Mouse (Mus musculus) cortical plate, adult 2 months (tissue): ENCODE data around the gene Zranb3. TPM values are rescaled to one million over a fixed set of nuclear protein-coding genes. Genes with fewer than 3 reads are reported as not detected.
A peak's percentile ranks its signal among the peaks of the same experiment; 100 is the strongest.
"Not testable (repeated sequence)": the region's sequence is repeated elsewhere in the genome, so short reads cannot be mapped to it uniquely, and the experiment has no call there.

Source experiments
- H3K27ac ChIP-seq: fragments of 200-500 bp; 2 replicates; pipeline ENCODE4 v1.5.1; 2012; ENCODE audit warnings: low read length, control low read depth, inconsistent platforms; ENCODE audit not compliant: insufficient read depth
- H3K4me1 ChIP-seq: fragments of 200-500 bp; 2 replicates; pipeline ENCODE4 v1.6.1; 2011; ENCODE audit warnings: low read length; ENCODE audit not compliant: control insufficient read depth, insufficient read depth
- H3K4me3 ChIP-seq: fragments of 200-500 bp; 2 replicates; pipeline ENCODE4 v1.5.1; 2011; ENCODE audit warnings: mild to moderate bottlenecking, low read length, control low read depth; ENCODE audit not compliant: insufficient read depth
- CTCF ChIP-seq: fragments of 200-500 bp; IDR thresholded peaks from 2 replicates; pipeline ENCODE4 v1.5.1; 2011; ENCODE audit warnings: mild to moderate bottlenecking, control low read depth, low read length; ENCODE audit not compliant: insufficient read depth; ENCODE audit errors: extremely low read depth
- POLR2A ChIP-seq: fragments of 200-500 bp; IDR thresholded peaks from 2 replicates; pipeline ENCODE4 v1.6.1; 2011; ENCODE audit warnings: mild to moderate bottlenecking, low read length, control low read depth; ENCODE audit not compliant: insufficient read depth; ENCODE audit errors: extremely low read depth
- polyA plus RNA-seq: library from polyadenylated mRNA; depleted of rRNA; stranded (reverse); fragments of >200 nt; gene quantifications from 2 replicates; pipeline ENCODE4 v1.2.3, GENCODE M21; 2012

The Zranb3 gene
- polyA plus RNA-seq, 1 experiment = 5.5 TPM

DNA sequence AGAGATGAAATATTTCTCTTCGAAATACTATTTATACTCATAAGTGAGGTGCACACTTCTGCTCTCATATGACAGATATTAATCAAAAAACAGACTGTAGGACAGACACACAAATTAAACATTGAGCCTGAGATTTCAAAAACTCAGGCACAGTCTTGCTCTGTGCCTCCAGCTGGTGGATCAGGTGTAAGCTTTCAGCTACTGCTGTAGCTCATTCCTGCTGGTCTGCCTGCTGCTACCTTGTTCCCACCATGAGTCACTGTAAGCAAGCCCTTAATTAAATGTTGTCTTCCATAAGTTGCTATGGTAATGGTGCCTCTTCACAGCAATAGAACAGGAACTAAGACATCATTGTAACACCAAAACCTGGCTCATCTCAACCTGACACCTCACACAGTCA lies 70.7 kb downstream of the Zranb3 start:
- TF ChIP-seq CTCF (no peak), POLR2A (no peak)
- peak overlapping the region; percentile 97 for H3K27ac ChIP-seq
- H3K4me3 ChIP-seq = no peak overlapping the region
- H3K4me1 ChIP-seq = peaks cover 6% of the 10 kb centered on the region

DNA sequence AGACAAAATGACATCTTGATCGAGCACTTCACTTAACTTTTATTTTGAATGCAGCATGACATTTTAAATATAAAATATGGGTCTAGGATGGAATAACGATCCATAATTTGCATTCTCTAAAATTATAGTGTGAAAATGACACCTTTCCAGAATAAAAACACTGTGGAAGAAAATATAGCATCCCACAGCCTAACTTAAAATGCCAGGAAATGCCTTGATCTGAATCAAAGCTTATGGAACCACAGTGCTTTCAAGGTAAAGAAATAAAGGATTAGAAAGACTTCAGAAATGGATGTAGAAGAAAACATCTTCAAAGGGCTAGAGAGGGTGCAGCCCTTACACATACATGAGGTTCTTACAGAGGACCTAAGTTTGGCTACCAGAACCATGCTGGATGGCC lies 71.3 kb downstream of the Zranb3 start:
- Histone ChIP-seq H3K4me1 (peaks cover 6% of the 10 kb centered on the region), H3K4me3 (no peak overlapping the region), H3K27ac (peak overlapping the region; percentile 97)
- TF ChIP-seq CTCF = no peak
- no peak for TF ChIP-seq POLR2A

DNA sequence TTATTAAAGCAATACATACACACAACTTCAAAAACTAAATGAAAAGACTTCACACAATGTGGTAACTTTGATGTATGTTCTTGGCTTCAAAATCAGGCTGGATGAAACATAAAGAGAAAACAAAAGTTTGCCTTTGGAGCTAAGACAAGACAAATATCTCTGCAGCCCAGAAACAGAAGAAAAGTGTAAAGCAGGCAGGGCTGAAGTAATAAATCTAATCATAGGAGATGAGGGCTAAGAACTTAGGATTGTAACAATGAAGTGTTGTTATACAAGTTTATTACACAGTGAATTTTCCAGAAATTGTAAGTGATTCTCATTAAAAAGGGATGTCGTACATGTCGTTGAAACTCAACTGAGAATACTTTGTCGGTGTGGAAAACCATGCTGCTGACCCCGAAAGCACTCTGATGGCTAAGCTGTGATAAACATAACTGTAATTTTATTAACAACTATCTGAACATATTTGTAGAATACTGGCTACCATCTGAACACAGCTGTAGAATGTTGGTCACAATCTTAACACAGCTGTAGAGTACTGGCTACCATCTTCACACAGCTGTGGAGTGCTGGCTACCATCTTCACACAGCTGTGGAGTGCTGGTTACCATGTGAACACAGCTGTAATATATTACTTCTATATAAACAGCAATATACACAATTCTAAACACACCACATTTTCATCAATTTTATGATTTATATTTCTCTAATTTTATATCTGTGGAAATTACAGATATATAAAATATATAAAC lies 78.3 kb downstream of the Zranb3 start:
- Histone ChIP-seq H3K4me3 (no peak overlapping the region), H3K27ac (no peak overlapping the region), H3K4me1 (no peaks in the 10 kb centered on the region; the same call in 1 of the 2 replicates)
- TF ChIP-seq CTCF (no peak), POLR2A (no peak)

- Histone ChIP-seq H3K4me3 (no peak overlapping the region), H3K27ac (no peak overlapping the region), H3K4me1 (no peaks in the 10 kb centered on the region; the same call in none of the 2 replicates)
- TF ChIP-seq POLR2A (no peak), CTCF (no peak)
These were observed 82.7 kb downstream of the Zranb3 start for GRCm38 (mm10) chr1:128020001-128020770.

DNA sequence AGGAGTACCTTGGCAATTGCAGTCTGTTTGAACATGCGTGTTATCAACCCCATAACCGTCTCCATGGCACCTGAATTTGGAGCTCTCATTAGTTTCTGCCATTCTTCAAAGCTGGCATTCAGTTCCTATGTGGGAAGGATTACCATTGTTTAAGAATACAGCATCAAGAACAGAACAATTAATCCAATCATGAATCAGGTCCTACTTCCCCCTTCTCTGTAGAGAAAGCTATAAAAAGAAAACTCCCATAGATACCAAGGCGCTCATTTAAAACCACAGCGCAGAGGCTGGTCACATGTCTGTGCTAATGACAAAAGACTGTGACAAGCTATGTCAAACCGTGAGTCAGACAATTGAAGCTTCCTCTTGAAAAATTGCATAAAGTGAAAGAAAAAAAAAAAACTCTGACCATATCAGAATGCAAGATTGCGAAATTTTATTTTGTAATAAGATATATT lies 86.8 kb downstream of the Zranb3 start:
- Histone ChIP-seq H3K4me3 (no peak overlapping the region), H3K27ac (no peak overlapping the region), H3K4me1 (no peaks in the 10 kb centered on the region; the same call in none of the 2 replicates)
- no peak for TF ChIP-seq POLR2A
- no peak for TF ChIP-seq CTCF

GRCm38 (mm10) chr1:128013698-128014386 lies 89.0 kb downstream of the Zranb3 start:
- Histone ChIP-seq H3K27ac (no peak overlapping the region), H3K4me3 (no peak overlapping the region), H3K4me1 (no peaks in the 10 kb centered on the region; the same call in none of the 2 replicates)
- no peak for TF ChIP-seq CTCF
- no peak for TF ChIP-seq POLR2A

DNA sequence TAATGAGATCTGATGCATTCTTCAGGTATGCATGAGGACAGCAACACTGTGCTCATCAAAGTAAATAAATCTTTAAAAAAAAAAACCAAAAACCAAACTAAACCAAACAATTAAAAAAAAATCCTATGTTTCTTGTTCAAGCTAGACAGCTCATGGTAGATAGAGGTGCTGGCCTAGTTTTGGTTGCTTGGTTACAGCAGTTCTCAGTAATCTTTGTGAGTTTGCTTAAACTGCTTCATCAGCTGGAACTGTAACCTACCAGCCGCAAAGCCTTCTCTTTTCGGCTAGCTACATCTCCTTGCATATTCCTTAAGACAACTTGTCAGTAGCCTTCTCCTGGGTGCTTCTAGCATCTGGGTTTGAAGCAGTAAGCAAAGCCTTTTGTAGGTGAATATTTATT lies 93.1 kb downstream of the Zranb3 start:
- TF ChIP-seq CTCF (no peak), POLR2A (no peak)

GRCm38 (mm10) chr1:128006042-128006600 lies 96.7 kb downstream of the Zranb3 start:
- H3K4me3 ChIP-seq, H3K4me1 ChIP-seq, H3K27ac ChIP-seq: not testable (repeated sequence)

More for the DNA sequence above, 93.1 kb downstream of the Zranb3 start:
- Histone ChIP-seq H3K27ac (peak overlapping the region; percentile 66; the same call in 1 of the 2 replicates), H3K4me1 (no peaks in the 10 kb centered on the region; the same call in 1 of the 2 replicates), H3K4me3 (no peak overlapping the region)

- Histone ChIP-seq H3K4me1 (peaks cover 3% of the 10 kb centered on the region; the same call in 1 of the 2 replicates), H3K27ac (no peak overlapping the region), H3K4me3 (no peak overlapping the region)
- TF ChIP-seq CTCF (no peak), POLR2A (no peak)
These were observed 98.5 kb downstream of the Zranb3 start for GRCm38 (mm10) chr1:128004371-128004720.
